Mouse (Mus musculus) telencephalon, adult 2 months (tissue): ENCODE measurements at regions not wholly inside any gene's neighbourhood (a gene's known extent, or its start where the extent isn't known, plus 50 kb on each side); places are given as distances from the start of the nearest gene placed in this dataset.

Source experiments
- DNase-seq: peaks from one replicate; pipeline ENCODE4 v3.0.0-alpha.2; 2011; ENCODE audit warnings: low read depth, low spot score

- DNase-seq = no peak
These were observed 441.5 kb downstream of the Basp1 start for GRCm38 (mm10) chr15:24972020-24972419.

GRCm38 (mm10) chr15:24969391-24969812, 444.2 kb downstream of the Basp1 start:
- peak; percentile 90 for DNase-seq

DNA sequence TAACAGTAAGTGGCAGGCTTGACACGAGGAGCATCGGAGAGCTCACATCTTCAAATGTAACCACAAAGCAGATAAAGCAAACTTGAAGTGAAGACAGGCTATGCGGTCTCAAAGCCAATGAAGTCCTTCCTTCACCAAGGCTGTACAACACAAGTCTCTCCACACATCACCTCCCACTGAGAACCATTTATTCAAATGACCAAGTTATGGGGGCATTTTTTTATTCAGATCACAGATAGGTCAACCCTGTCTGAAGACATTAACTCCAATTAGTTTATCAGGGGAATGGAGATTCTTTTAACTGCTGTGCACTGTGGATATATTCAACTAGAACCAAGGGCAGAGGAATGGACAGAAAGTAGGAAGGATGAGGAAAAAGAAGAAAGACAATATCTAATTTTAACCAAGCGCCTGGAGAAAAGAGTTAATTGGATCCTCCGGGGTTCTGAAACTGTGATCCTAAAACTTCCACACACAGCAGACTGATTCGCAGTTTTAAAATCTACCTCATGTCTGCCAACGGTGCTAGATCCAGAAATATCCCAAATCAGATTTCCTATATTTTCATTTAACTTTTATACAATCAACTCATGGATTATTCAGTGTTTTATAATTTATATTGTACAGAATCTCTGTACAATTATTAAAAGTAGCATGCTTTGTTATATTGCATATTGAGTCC, 444.8 kb downstream of the Basp1 start:
- peak; percentile 55 for DNase-seq

GRCm38 (mm10) chr15:24929742-24930141, 483.8 kb downstream of the Basp1 start:
- DNase-seq = no peak

GRCm38 (mm10) chr15:24911866-24912265, 501.7 kb downstream of the Basp1 start:
- no peak for DNase-seq

- DNase-seq = no peak
These were observed 502.1 kb downstream of the Basp1 start for GRCm38 (mm10) chr15:24911466-24911865.

DNA sequence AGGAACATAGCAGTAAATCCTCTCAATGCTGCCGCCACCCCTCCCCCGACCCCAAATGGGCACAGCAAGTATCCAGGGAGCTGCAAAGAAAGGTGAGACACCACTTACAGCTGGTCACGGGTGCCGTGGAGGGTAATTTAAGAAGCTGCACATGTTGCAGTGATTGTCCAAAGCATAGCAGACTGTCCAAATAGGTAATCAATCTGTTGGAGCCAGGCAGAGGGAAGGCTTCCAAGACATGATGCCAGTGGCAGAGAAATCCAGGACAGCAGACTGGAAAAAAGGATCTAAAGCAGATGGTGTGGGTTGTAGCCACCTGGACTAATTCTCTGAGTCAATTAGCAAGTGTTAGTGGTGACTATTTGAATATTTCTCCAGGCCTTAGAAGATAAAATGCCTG, 506.6 kb downstream of the Basp1 start:
- peak; percentile 31 for DNase-seq

DNA sequence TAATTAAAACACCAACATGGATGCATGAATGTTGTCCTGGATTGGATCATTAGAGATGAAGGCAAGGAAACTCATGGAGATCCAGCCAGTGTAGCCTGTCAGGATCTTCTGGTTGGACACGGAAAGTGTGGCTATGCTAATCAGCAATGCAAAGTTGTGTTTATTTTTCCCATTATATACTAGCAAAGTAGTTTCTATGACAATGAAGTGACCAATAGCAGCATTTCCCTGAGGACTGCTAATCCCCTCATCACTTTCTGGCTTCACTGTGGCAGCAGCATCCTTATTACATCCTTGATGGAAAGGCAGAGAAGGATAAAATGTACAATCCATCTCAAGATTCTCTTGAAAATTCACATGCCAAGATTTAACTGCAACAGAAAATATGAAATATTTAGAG, 534.7 kb downstream of the Basp1 start:
- no peak for DNase-seq

DNA sequence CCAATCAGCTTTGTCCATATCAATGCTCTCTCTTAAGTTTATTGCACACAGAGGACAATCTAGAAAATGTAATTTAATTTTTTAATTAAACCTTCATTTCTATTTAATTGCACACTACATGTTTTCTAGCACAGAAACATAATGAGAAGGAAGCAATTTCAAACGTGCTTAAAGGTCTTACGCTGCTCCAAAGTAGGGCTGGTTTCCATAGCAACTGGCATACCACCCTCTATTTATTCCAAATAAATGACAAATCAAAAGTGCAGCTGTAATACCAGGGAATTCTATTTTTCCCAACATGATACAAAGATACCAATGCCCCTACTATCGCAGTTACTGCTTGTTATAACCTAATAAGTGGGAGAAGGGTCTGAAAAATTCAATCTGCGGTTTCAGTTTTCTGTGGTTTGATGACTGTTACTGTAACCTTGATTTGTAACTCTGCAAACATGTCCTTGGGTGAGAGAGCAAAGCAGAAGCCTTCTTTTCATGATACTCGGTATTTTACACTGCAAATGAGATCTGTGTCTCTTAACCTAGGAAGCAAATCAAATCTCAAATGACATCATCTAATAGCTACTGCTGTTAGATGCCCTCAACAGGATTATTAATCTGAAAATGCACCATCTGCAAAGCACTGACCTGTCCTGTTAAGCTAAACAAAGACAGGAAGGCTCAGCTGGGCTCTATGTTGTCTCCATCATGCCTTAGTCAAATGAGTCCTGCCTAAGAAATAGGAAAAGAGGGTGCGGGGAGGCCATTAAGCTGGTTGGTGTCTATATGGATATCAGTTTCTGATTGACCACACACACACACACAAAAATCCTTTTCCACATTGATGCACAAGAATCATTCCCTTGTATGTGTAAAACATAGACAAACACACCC, 535.6 kb downstream of the Basp1 start:
- peak; percentile 8 for DNase-seq

GRCm38 (mm10) chr15:24876157-24876731, 537.3 kb downstream of the Basp1 start:
- peak; percentile 10 for DNase-seq

- DNase-seq = no peak
These were observed 573.3 kb downstream of the Basp1 start for GRCm38 (mm10) chr15:24840271-24840670.

DNA sequence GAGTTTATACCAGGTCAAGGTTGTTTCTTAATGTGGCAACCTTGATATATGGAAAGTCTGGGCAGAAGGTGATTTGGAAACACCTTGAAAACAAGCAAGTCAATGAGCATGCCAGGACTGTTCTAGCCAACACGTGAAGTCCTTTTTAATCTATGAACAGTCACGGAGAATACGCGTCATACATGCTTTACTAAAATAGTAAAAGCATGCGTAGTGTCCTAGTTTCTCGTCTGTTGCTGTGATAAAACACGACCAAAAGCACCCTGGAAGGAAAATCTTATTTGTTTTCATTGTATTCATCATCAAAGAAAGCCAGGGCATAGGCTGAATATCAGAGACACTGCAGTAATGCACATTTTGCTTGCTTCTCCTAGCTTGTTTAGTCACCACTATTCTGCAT, 575.2 kb downstream of the Basp1 start:
- DNase-seq = peak; percentile 31

DNA sequence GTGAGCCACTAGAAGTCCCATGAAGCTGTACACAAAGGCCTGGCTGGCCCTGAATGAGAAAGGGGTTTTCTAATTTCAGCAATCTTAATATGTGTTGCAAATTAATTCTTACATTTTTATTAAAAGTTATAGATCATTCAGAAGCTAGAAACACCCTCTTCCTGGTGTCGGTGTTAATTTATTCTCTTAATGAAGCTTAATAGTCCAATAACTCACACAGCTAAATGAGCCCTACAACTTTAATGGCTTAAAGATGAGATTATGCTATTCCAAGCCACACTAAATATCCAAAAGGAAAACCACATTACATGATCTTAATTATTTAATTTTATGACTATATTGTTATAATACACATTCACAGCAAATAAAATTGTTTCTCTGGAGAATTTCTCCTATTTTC, 585.7 kb downstream of the Basp1 start:
- DNase-seq = no peak

- DNase-seq = no peak
These were observed 586.3 kb downstream of the Basp1 start for GRCm38 (mm10) chr15:24827259-24827658.

DNA sequence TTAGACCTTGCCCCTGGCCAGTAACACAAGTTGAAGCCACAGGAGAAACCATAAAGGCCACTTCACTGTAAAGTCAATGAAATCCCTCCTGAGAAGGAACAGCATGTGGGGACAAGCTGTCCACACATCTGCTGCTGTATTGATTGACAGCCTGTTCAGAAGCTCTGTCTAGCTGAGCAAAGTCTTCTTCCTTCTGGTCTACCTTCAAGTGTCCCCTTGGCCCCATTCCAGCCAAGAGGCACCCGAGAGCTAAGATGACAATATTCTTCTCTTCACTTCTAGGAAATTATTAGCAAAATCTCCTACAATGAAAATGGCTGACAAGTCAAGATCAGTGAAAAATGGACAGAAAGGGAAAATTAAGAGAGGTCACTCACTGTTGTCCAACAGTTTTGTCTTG, 616.7 kb downstream of the Basp1 start:
- DNase-seq = no peak

DNA sequence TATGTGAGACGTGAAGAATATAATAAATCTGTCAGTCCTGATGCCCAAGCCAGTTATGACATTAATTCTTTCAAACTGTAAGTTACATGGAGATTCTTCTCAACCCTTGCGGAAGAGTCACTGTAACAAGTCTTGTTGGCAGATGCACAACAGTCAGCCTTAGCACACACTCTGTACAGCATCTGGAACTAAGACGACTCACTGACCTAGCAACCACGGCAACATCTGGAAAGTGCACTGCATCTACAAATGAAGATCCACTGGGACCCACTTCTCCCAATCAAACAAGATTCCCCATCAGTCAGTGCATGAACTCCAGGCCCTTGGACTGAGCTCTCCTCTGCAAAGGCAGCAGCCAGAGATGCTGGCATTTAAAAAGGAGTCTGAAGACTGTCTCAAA, 620.2 kb downstream of the Basp1 start:
- no peak for DNase-seq

DNA sequence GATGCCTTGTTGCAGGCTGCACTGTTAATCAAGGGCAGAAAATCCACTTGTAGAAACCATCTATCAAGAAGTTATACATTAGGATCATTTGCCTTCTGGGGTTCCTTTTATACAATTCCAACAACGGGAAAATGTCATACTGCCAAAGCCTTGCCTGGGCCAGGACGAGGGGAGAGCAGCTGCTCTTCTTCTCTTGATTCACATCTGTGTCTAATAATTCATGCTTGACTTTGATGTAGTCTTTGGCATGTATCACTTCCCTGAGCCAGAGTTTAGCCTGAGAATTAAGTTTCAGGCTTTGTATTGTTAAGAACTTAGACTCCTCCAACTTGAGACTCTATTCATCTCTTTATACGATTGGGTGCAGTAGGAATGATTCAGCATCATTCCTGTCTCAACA, 627.2 kb downstream of the Basp1 start:
- no peak for DNase-seq

GRCm38 (mm10) chr15:24778234-24778633, 635.3 kb downstream of the Basp1 start:
- DNase-seq = peak; percentile 72

DNA sequence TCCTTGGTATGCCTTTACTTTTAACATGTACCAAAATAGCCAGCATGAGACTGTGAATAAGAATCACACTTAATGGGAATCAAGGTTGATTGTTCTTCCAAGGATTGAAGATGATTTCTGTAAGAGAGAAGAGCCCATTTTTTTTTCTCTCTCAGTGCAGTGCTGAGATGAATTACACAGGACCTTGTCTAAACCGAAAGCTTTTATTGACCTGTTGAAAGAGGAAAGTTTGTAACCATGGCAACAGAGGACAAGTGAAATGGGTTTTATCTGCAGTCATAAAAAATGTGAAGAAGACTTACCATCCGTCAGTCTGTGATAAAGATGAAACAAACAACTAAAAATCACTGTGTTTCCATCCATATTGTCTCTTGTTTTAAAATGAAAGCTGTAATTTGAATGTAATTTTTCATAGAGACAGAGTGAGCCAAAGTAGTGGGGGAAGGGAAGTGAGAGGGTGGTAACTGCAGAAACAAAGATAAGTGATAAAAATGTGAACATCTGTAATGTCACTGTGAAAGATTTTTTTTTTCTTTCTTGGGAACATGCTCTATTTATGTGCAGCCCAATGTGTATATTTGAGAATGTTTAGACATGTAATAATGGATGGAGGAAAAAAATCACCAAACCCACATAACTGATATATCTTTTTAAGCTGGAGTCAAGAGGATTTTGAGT, 661.9 kb downstream of the Basp1 start:
- DNase-seq = peak; percentile 16

DNA sequence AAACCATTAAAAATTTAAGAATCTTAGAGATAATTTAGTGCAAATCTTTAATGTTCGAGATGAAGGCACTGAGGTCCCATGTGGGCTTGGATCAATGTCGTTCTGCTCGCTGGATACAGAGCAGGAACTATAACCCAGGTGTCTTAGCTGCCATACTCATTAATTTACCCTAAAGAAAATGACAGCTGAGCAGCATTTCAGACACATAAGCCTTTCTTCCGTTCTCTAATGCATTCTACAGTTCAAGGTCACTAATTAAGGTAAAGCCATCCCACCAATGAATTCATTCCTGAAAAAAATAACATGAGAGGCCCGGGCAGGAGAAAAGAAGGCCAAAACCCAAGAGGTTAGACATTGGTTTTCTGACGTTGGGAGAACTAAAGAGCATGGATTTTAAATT, 670.3 kb downstream of the Basp1 start:
- no peak for DNase-seq

GRCm38 (mm10) chr15:24725170-24725569, 688.4 kb downstream of the Basp1 start:
- no peak for DNase-seq

DNA sequence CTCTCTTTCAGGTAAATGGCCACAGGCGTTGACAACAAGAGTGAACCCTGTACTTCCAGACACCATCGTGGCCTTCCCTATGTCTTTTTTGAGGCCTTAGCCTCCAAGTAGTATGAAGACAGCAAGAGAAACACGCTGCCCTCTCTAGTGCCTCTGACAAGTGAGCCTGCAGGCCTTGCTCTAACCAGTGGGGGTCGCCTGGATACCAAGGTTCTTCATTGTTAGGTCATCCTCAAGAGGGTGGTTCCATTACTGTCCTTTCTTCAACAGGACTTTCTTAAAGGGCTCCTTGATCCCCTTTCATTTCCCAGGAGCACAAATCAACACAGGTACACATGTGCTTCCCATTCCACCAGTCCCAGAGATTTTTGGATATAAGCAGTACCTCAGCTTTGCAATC, 688.9 kb downstream of the Basp1 start:
- DNase-seq = no peak
